Mouse (Mus musculus) ES-E14 (cell line): ENCODE results near the gene Ssbp1. TPM values are rescaled to one million over a fixed set of nuclear protein-coding genes. Genes with fewer than 3 reads are reported as not detected.

ENCODE experiments used
- DNase-seq: peaks from one replicate; pipeline ENCODE4 v3.0.0-alpha.2; 2013; ENCODE audit warnings: low read depth, low spot score
- H3K27ac ChIP-seq: 2 replicates; pipeline ENCODE4 v1.5.1; 2012; ENCODE audit warnings: low read depth, mild to moderate bottlenecking, low read length, moderate library complexity, mixed read lengths; ENCODE audit not compliant: poor library complexity, insufficient read depth, severe bottlenecking
- H3K36me3 ChIP-seq: 2 replicates; pipeline ENCODE4 v1.6.1; 2012; ENCODE audit warnings: mild to moderate bottlenecking, low read length, moderate library complexity, mixed read lengths; ENCODE audit not compliant: control insufficient read depth, poor library complexity, insufficient read depth, severe bottlenecking
- H3K4me1 ChIP-seq, 2 experiments: fragments of 150-350 bp in 1 of 2; sonication (generic) in 1 of 2; 2 replicates each; pipeline ENCODE4 v1.6.1; 2012; ENCODE audit warnings: low read length in 2 of 2, mild to moderate bottlenecking in 1 of 2, mixed read lengths in 1 of 2; ENCODE audit not compliant: control insufficient read depth in 2 of 2, insufficient read depth in 2 of 2, poor library complexity in 1 of 2
- H3K4me3 ChIP-seq, 2 experiments: fragments of 150-350 bp in 1 of 2; sonication (generic) in 1 of 2; 2 replicates each; pipeline ENCODE4 v1.5.1; 2012; ENCODE audit warnings: low read length in 2 of 2, low read depth in 1 of 2, mild to moderate bottlenecking in 1 of 2, mixed read lengths in 1 of 2; ENCODE audit not compliant: insufficient read depth in 1 of 2, poor library complexity in 1 of 2, severe bottlenecking in 1 of 2
- H3K9ac ChIP-seq: 2 replicates; pipeline ENCODE4 v1.6.1; 2012; ENCODE audit warnings: low read depth, mild to moderate bottlenecking, low read length, mixed read lengths; ENCODE audit not compliant: poor library complexity, insufficient read depth, severe bottlenecking
- H3K9me3 ChIP-seq: fragments of 150-350 bp; sonication (generic); 2 replicates; pipeline ENCODE4 v1.6.1; 2012; ENCODE audit warnings: low read depth, mild to moderate bottlenecking, low read length; ENCODE audit not compliant: control insufficient read depth, insufficient read depth
- CHD2 ChIP-seq: IDR thresholded peaks from 2 replicates; pipeline ENCODE4 v1.6.1; 2014; ENCODE audit warnings: mild to moderate bottlenecking, low read depth, low read length, inconsistent platforms
- HCFC1 ChIP-seq: IDR thresholded peaks from 2 replicates; pipeline ENCODE4 v1.6.1; 2012; ENCODE audit warnings: low read length, inconsistent platforms, borderline replicate concordance; ENCODE audit not compliant: insufficient read depth
- MAFK ChIP-seq: IDR thresholded peaks from 2 replicates; pipeline ENCODE4 v1.6.1; 2014; ENCODE audit warnings: mild to moderate bottlenecking, low read depth, low read length, inconsistent platforms; ENCODE audit not compliant: insufficient read depth
- ZC3H11A ChIP-seq: IDR thresholded peaks from 2 replicates; pipeline ENCODE4 v1.6.1; 2012; ENCODE audit warnings: low read depth, mild to moderate bottlenecking, inconsistent platforms, low read length, borderline replicate concordance
- ZNF384 ChIP-seq: IDR thresholded peaks from 2 replicates; pipeline ENCODE4 v1.6.1; 2012; ENCODE audit warnings: low read depth, low read length, inconsistent platforms
- in situ Hi-C, 2 experiments: fragments of 600-800 bp; cut with MboI; formaldehyde crosslinking; loops; one replicate each; pipeline ENCODE4 v1.15.1; 2025; ENCODE audit warnings: low sequenced_read_pairs in 2 of 2, inconsistent platforms in 1 of 2; ENCODE audit not compliant: unreplicated experiment in 2 of 2
- total RNA-seq: library from RNA; depleted of rRNA; stranded (reverse); fragments of 300-350 nt; gene quantifications from 2 replicates; pipeline ENCODE4 v1.2.3, GENCODE M21; 2012; rRNA removed

The Ssbp1 gene
- total RNA-seq = 96.9 and 112 TPM in 2 replicates

GRCm38 (mm10) chr6:40470916-40471719 lies at the start of gene Ssbp1:
TSS of gene Ssbp1 (plus strand) at chr6:40471352.
- Histone ChIP-seq H3K27ac (peak within 1 kb of the TSS; percentile 96), H3K4me3 (peak within 1 kb of the TSS; percentile 80 to 100), H3K36me3 (peaks cover 12% of the 10 kb centered on the region), H3K9me3 (no peaks in the 10 kb centered on the region), H3K9ac (peak within 1 kb of the TSS; percentile 100), H3K4me1 (peaks cover 0 to 3% of the 10 kb centered on the region in 2 experiments; a peak in 1 of 4 replicates)
- in situ Hi-C loops = no loop called here
- TF ChIP-seq HCFC1 (peak; percentile 82), CHD2 (peak; percentile 99), ZNF384 (no peak), MAFK (no peak), ZC3H11A (no peak)
- DNase-seq = peak; percentile 92

DNA sequence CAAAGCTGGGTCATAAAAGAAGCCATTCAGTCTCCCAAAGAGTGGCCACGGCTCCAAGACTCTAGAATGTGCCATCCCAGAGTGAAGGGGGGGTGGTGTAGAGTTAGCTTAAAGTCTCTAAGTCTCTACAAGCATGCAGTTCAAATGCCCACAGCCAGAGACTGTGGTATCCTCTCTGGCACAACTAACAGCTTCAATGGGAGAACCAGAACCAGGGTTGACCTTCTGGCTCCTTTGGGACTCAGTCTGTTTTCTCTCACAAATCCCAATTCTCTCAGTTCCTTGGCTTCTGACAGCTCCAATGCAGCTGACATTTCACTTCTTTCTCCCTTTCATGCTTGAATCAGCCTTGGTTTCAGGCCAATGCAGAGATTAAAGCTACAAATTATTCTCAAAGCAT lies 48.1 kb upstream of the Ssbp1 start:
- Histone ChIP-seq H3K4me1 (no peaks in the 10 kb centered on the region), H3K9ac (no peak overlapping the region), H3K27ac (no peak overlapping the region), H3K9me3 (no peaks in the 10 kb centered on the region), H3K36me3 (no peaks in the 10 kb centered on the region), H3K4me3 (no peak overlapping the region)
- DNase-seq = no peak
- TF ChIP-seq MAFK = no peak
- TF ChIP-seq CHD2 = no peak
- TF ChIP-seq ZC3H11A = no peak
- TF ChIP-seq ZNF384 = no peak
- no peak for TF ChIP-seq HCFC1
- in situ Hi-C loops = no loop called here

GRCm38 (mm10) chr6:40423774-40424173 lies 47.4 kb upstream of the Ssbp1 start:
- Histone ChIP-seq H3K36me3 (no peaks in the 10 kb centered on the region), H3K9ac (no peak overlapping the region), H3K4me1 (no peaks in the 10 kb centered on the region), H3K9me3 (no peaks in the 10 kb centered on the region), H3K27ac (no peak overlapping the region), H3K4me3 (no peak overlapping the region)
- TF ChIP-seq MAFK = no peak
- peak; percentile 41 for DNase-seq
- in situ Hi-C loops = no loop called here

DNA sequence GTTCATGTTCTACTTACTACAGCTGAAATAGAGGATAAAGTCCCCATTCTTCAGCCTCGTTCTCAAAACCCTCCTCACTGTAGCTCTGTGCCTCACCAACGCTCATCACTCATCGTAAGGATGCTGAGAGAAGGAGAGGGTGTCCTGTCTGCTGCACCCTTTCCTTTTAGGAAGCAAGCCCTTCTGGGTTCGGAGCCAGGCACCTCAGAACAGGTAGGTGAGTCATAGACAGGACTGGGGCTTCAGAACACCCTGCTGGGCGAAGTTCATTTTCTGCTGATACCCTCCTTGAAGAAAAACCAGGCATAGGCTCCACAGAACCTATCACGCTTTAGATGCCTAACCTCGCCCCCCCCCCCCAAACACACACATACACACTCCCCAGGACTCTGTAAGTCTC lies 43.7 kb upstream of the Ssbp1 start:
- H3K27ac ChIP-seq = no peak overlapping the region
- in situ Hi-C loops = no loop called here
- DNase-seq = no peak
- H3K36me3 ChIP-seq = no peaks in the 10 kb centered on the region
- no peaks in the 10 kb centered on the region for H3K9me3 ChIP-seq
- TF ChIP-seq CHD2 = no peak
- no peak for TF ChIP-seq ZNF384
- no peak for TF ChIP-seq ZC3H11A
- TF ChIP-seq MAFK = no peak
- no peak for TF ChIP-seq HCFC1
- H3K4me1 ChIP-seq = no peaks in the 10 kb centered on the region
- no peak overlapping the region for H3K4me3 ChIP-seq
- H3K9ac ChIP-seq = no peak overlapping the region

DNA sequence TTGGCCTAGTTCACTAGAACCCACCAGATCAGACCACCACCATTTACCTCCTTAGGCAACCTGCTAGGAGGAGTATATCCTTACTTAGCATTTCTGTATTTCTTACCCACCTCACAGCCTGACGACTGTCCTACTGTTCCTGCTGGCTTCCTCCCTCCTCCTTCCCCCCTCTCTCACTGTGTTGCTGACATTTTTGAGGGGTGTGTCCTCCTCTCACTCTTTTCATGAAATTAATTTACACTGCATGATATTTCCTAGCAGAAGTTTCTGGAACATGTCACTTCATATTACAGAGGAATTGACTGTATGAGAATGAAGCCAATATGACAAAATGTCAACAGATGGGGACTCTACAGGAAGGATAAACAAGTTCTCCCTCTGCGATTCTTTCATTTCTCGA lies 42.5 kb upstream of the Ssbp1 start:
- no peak for DNase-seq
- Histone ChIP-seq H3K4me3 (no peak overlapping the region), H3K9ac (no peak overlapping the region), H3K27ac (no peak overlapping the region), H3K9me3 (no peaks in the 10 kb centered on the region), H3K36me3 (no peaks in the 10 kb centered on the region), H3K4me1 (no peaks in the 10 kb centered on the region)
- no peak for TF ChIP-seq ZC3H11A
- no peak for TF ChIP-seq ZNF384
- no peak for TF ChIP-seq MAFK
- no peak for TF ChIP-seq CHD2
- TF ChIP-seq HCFC1 = no peak
- in situ Hi-C loops = no loop called here
